Mouse (Mus musculus) frontal cortex, postnatal 25 days (tissue): ENCODE data around the gene Fam133b.

Experiments
- DNase-seq, 2 experiments: peaks; one replicate each; pipeline ENCODE4 v3.0.0; 2022; ENCODE audit warnings: low spot score in 2 of 2

Gene Fam133b

GRCm38 (mm10) chr5:3543629-3544479 is at the start of gene Fam133b:
TSS of gene Fam133b (plus strand) at chr5:3543833.
- peak; percentile 96 to 98 for DNase-seq

- DNase-seq = no peak
Measured at GRCm38 (mm10) chr5:3493968-3494367, 49.7 kb upstream of the Fam133b start.

GRCm38 (mm10) chr5:3494452-3495187 is 49.0 kb upstream of the Fam133b start:
- no peak for DNase-seq

- DNase-seq = no peak
Measured at GRCm38 (mm10) chr5:3497505-3497925, 46.1 kb upstream of the Fam133b start.

GRCm38 (mm10) chr5:3500298-3500697 is 43.3 kb upstream of the Fam133b start:
- DNase-seq = no peak

GRCm38 (mm10) chr5:3500957-3501563 is 42.6 kb upstream of the Fam133b start:
- DNase-seq = no peak

- no peak for DNase-seq
Measured at GRCm38 (mm10) chr5:3501564-3502001, 42.0 kb upstream of the Fam133b start.

GRCm38 (mm10) chr5:3502610-3503350 is 40.9 kb upstream of the Fam133b start:
- no peak for DNase-seq

- no peak for DNase-seq
Measured at GRCm38 (mm10) chr5:3503373-3503772, 40.3 kb upstream of the Fam133b start.

- no peak for DNase-seq
Measured at GRCm38 (mm10) chr5:3503836-3504323, 39.8 kb upstream of the Fam133b start.

- DNase-seq = no peak
Measured at GRCm38 (mm10) chr5:3504453-3504852, 39.2 kb upstream of the Fam133b start.

- DNase-seq = no peak
Measured at GRCm38 (mm10) chr5:3505553-3505952, 38.1 kb upstream of the Fam133b start.

GRCm38 (mm10) chr5:3508480-3509381 is 34.9 kb upstream of the Fam133b start:
- no peak for DNase-seq

GRCm38 (mm10) chr5:3509503-3509902 is 34.1 kb upstream of the Fam133b start:
- no peak for DNase-seq

GRCm38 (mm10) chr5:3511097-3511795 is 32.4 kb upstream of the Fam133b start:
- no peak for DNase-seq

- DNase-seq = no peak
Measured at GRCm38 (mm10) chr5:3512584-3512983, 31.0 kb upstream of the Fam133b start.

GRCm38 (mm10) chr5:3514901-3515311 is 28.7 kb upstream of the Fam133b start:
- no peak for DNase-seq

- no peak for DNase-seq
Measured at GRCm38 (mm10) chr5:3515477-3515876, 28.2 kb upstream of the Fam133b start.

GRCm38 (mm10) chr5:3516481-3517075 is 27.1 kb upstream of the Fam133b start:
- peak in 1 of 2 experiments; percentile 28 for DNase-seq
